Mouse (Mus musculus): ENCODE measurements around the gene Nr4a3. TPM values are rescaled to one million over a fixed set of nuclear protein-coding genes. Genes with fewer than 3 reads are reported as not detected.

The Nr4a3 gene
- total and polyA plus RNA-seq, 3 experiments = 0.17 TPM; not detected in 2

- H3K36me3 ChIP-seq (ENCODE audit: control insufficient read depth in 1 of 2, insufficient read depth in 2 of 2, low read length in 2 of 2) = no peaks in the 10 kb centered on the region
- no peak for DNase-seq (ENCODE audit: low read depth, low spot score)
- H3K27ac ChIP-seq (ENCODE audit: control insufficient read depth, low read depth, low read length) = no peak overlapping the region
These were observed 48.3 kb downstream of the Nr4a3 start for GRCm38 (mm10) chr4:48093221-48093620.

GRCm38 (mm10) chr4:48100217-48100616, 55.3 kb downstream of the Nr4a3 start:
- no peaks in the 10 kb centered on the region for H3K9me3 ChIP-seq (replicated peaks; ENCODE audit: insufficient read depth, low read length)
- H3K79me2 ChIP-seq (ENCODE audit: control insufficient read depth, insufficient read depth, low read length, poor library complexity) = no peaks in the 10 kb centered on the region
- DNase-seq (ENCODE audit: low read depth, low spot score) = no peak
- H3K27ac ChIP-seq (ENCODE audit: control insufficient read depth, low read depth, low read length) = no peak overlapping the region
- H3K4me3 ChIP-seq (ENCODE audit: control insufficient read depth in 1 of 2, insufficient read depth in 1 of 2, low read depth in 2 of 2, low read length in 2 of 2) = no peak overlapping the region
- TF ChIP-seq ELF1 (IDR thresholded peaks at IDR 0.05; ENCODE audit: low read depth, low read length) (no peak), MEF2A (IDR thresholded peaks at IDR 0.05; ENCODE audit: extremely low read depth, insufficient replicate concordance, low read depth, low read length, poor library complexity, severe bottlenecking) (no peak)
- no peaks in the 10 kb centered on the region for H3K36me3 ChIP-seq (ENCODE audit: control insufficient read depth in 1 of 2, insufficient read depth in 2 of 2, low read length in 2 of 2)
- no peak overlapping the region for H3K9ac ChIP-seq (ENCODE audit: control insufficient read depth, low read depth, low read length, poor library complexity, severe bottlenecking)
- H3K27me3 ChIP-seq (ENCODE audit: control insufficient read depth in 1 of 2, insufficient read depth in 2 of 2, low read length in 2 of 2) = peaks cover 3 to 7% of the 10 kb centered on the region in 2 experiments; a peak in 3 of 4 replicates
- no peaks in the 10 kb centered on the region for H3K4me1 ChIP-seq (ENCODE audit: control insufficient read depth in 1 of 2, insufficient read depth in 2 of 2, low read length in 2 of 2)

More at GRCm38 (mm10) chr4:48093221-48093620, 48.3 kb downstream of the Nr4a3 start:
- Histone ChIP-seq H3K9ac (ENCODE audit: control insufficient read depth, low read depth, low read length, poor library complexity, severe bottlenecking) (no peak overlapping the region), H3K79me2 (ENCODE audit: control insufficient read depth, insufficient read depth, low read length, poor library complexity) (no peaks in the 10 kb centered on the region), H3K27me3 (ENCODE audit: control insufficient read depth in 1 of 2, insufficient read depth in 2 of 2, low read length in 2 of 2) (peaks cover 0 to 1% of the 10 kb centered on the region in 2 experiments; a peak in 3 of 4 replicates), H3K4me1 (ENCODE audit: control insufficient read depth in 1 of 2, insufficient read depth in 2 of 2, low read length in 2 of 2) (no peaks in the 10 kb centered on the region), H3K4me3 (ENCODE audit: control insufficient read depth in 1 of 2, insufficient read depth in 1 of 2, low read depth in 2 of 2, low read length in 2 of 2) (no peak overlapping the region), H3K9me3 (replicated peaks; ENCODE audit: insufficient read depth, low read length) (no peaks in the 10 kb centered on the region)
- TF ChIP-seq ZMIZ1 (IDR thresholded peaks at IDR 0.05; ENCODE audit: low read depth, low read length) (no peak), EP300 (IDR thresholded peaks at IDR 0.05; ENCODE audit: low read depth in 1 of 2, low read length in 2 of 2) (no peak), MYC (IDR thresholded peaks at IDR 0.05; ENCODE audit: low read depth, low read length) (no peak), CTCF (IDR thresholded peaks at IDR 0.05 in 2 of 3, conservative IDR thresholded peaks at IDR 0.05 in 1 of 3; ENCODE audit: control insufficient read depth in 1 of 3, insufficient read depth in 1 of 3, low read depth in 2 of 3, low read length in 3 of 3, poor library complexity in 1 of 3, severe bottlenecking in 1 of 3) (no peak)

DNA sequence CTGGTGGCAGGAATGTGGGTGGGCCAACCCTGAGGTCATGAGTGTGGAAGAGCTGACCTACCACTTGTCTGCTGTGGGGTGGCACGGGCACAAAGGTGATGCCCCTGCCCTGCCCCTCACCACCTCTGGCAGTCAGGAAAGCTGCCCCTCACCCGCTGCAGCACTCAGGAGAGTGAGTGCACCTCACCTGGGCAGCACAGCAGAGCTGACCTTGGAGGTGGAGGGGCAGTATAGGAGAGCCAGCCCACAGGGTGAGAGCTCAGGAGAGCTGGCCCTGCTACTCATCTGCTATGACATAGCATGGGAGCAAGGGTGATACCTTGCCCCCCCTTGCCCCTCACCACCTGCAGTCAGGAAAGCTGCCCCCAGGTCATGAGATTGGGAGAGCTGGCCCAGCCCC, 57.0 kb downstream of the Nr4a3 start:
- Histone ChIP-seq H3K4me1 (ENCODE audit: control insufficient read depth in 1 of 2, insufficient read depth in 2 of 2, low read length in 2 of 2) (no peaks in the 10 kb centered on the region), H3K79me2 (ENCODE audit: control insufficient read depth, insufficient read depth, low read length, poor library complexity) (no peaks in the 10 kb centered on the region), H3K27me3 (ENCODE audit: control insufficient read depth in 1 of 2, insufficient read depth in 2 of 2, low read length in 2 of 2) (peaks cover 3 to 7% of the 10 kb centered on the region in 2 experiments; a peak in 3 of 4 replicates), H3K27ac (ENCODE audit: control insufficient read depth, low read depth, low read length) (no peak overlapping the region), H3K36me3 (ENCODE audit: control insufficient read depth in 1 of 2, insufficient read depth in 2 of 2, low read length in 2 of 2) (no peaks in the 10 kb centered on the region), H3K9ac (ENCODE audit: control insufficient read depth, low read depth, low read length, poor library complexity, severe bottlenecking) (no peak overlapping the region), H3K4me3 (ENCODE audit: control insufficient read depth in 1 of 2, insufficient read depth in 1 of 2, low read depth in 2 of 2, low read length in 2 of 2) (no peak overlapping the region), H3K9me3 (replicated peaks; ENCODE audit: insufficient read depth, low read length) (no peaks in the 10 kb centered on the region)
- no peak for TF ChIP-seq CHD2 (IDR thresholded peaks at IDR 0.05; ENCODE audit: low read length)
- no peak for TF ChIP-seq SMC3 (IDR thresholded peaks at IDR 0.05; ENCODE audit: low read depth, low read length)
- no peak for TF ChIP-seq NRF1 (IDR thresholded peaks at IDR 0.05; ENCODE audit: insufficient read depth, low read depth, low read length, poor library complexity, severe bottlenecking)
- TF ChIP-seq TAL1 (IDR thresholded peaks at IDR 0.05; ENCODE audit: low read length) = no peak
- TF ChIP-seq EP300 (IDR thresholded peaks at IDR 0.05; ENCODE audit: low read depth in 1 of 2, low read length in 2 of 2) = no peak
- TF ChIP-seq MEF2A (IDR thresholded peaks at IDR 0.05; ENCODE audit: extremely low read depth, insufficient replicate concordance, low read depth, low read length, poor library complexity, severe bottlenecking) = no peak
- no peak for TF ChIP-seq ETS1 (IDR thresholded peaks at IDR 0.05; ENCODE audit: low read depth, low read length)
- TF ChIP-seq NELFE (IDR thresholded peaks at IDR 0.05; ENCODE audit: low read depth, low read length) = no peak
- TF ChIP-seq ZC3H11A (IDR thresholded peaks at IDR 0.05; ENCODE audit: low read depth, low read length) = no peak
- TF ChIP-seq UBTF (IDR thresholded peaks at IDR 0.05; ENCODE audit: borderline replicate concordance, insufficient read depth, low read depth, low read length) = no peak
- TF ChIP-seq KAT2A (conservative IDR thresholded peaks at IDR 0.05; ENCODE audit: low read depth, low read length) = no peak
- no peak for TF ChIP-seq MAZ (IDR thresholded peaks at IDR 0.05; ENCODE audit: low read depth, low read length)
- TF ChIP-seq E2F4 (IDR thresholded peaks at IDR 0.05; ENCODE audit: borderline replicate concordance, low read depth, low read length) = no peak
- no peak for TF ChIP-seq ZMIZ1 (IDR thresholded peaks at IDR 0.05; ENCODE audit: low read depth, low read length)
- TF ChIP-seq TBP (IDR thresholded peaks at IDR 0.05; ENCODE audit: low read depth, low read length) = no peak
- no peak for TF ChIP-seq GABPA (IDR thresholded peaks at IDR 0.05; ENCODE audit: low read depth, low read length)
- TF ChIP-seq POLR2AphosphoS5 (IDR thresholded peaks at IDR 0.05; ENCODE audit: borderline replicate concordance, low read depth, low read length) = no peak
- no peak for TF ChIP-seq POLR2AphosphoS2 (IDR thresholded peaks at IDR 0.05; ENCODE audit: low read length)
- TF ChIP-seq MXI1 (IDR thresholded peaks at IDR 0.05; ENCODE audit: low read depth, low read length) = no peak
- TF ChIP-seq CHD1 (IDR thresholded peaks at IDR 0.05; ENCODE audit: low read depth, low read length) = no peak
- DNase-seq (ENCODE audit: low read depth, low spot score) = no peak

All from MEL (cell line).